Mouse (Mus musculus): ENCODE results near the gene Fam131b.

Fam131b gene

DNA sequence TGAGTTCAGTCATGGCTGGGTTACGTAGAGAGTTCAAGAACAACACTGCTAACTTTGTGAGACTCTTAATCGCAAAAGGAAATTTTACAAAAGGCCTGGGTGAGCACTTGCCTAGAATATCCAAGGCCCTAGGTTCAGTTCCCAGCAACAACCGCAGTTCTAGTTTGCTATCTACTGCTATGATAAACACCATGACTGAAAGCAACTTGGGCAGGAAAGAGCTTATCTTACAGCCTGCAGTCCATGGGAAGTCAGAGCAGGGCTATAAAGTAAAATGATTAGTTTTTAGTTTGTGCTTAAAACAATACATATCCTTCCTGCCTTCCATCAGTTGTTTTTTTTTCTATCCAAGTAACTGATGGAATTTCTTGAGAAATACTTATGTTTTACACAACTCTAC, 2.1 kb upstream of the Fam131b start:
- DNase-seq: no peak

DNA sequence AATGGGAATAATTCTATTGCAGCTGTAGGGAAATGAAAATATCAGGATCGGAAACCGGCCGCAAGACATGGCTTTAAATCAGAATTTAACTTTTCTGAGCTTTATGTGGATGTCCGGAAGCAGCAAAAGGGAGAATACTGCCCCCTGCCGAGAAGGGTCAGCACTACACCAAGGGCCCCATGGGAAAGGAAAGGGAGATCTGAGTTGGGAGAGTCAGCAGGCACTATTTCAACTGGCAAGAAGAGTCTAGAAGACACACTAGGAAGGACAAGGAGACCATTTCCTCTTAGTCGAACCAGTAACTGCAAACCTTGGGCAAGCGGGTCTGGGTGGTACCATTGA, 796 bp upstream of the Fam131b start:
- DNase-seq: peak; percentile 69 to 85

GRCm38 (mm10) chr6:42324067-42324481, 369 bp downstream of the Fam131b start:
- no peak for DNase-seq

GRCm38 (mm10) chr6:42323371-42324066, 924 bp downstream of the Fam131b start:
- DNase-seq: no peak

DNA sequence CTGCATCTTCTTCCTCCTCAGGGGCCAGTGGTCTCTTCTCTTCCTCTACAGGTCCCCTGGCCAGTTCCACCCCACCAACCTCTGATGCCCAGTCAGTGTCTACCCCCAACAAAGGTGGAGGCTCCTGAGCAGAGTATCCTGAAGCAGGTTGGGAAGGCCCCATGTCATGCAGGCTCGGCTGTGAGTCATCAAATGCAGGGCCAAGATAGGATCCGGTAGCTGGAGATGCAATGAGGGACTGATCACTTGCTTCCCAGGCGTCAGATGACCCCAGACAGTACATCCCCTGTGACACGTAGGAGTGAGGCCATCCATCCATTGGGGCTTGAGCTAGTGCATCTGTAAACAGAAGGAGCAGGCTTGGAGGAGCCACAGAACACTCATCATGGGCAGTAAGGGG, 6.2 kb downstream of the Fam131b start:
- no peak for DNase-seq

DNA sequence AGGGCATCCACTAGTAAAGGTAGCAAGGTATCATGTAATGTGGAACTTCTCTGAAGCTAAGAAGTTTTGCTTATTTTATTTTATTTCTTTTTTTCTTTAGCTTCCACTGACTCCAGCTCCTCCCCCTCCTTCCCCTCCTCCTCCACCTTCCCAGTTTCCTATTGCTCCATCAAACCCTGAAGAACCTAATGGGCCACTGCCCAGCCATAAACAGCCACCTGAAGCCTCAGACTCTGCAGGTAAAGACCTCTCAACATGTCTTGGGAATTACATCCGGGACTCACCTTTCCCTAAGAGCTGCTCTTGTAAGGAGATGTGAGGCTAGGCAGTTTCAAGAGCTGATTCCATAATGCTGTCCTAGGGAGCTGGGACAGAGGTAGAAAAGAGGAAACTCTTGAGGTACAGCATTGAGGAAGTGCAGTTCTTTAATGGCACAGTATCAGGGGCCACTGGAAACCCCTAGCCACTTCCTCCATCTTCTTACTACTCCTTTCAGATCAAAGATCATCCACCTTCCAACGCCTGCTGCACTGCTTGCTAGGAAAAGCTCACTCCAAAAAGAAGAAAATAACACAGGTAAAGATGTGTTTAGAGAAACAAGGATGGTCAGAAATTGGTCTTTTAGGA, 13.9 kb downstream of the Fam131b start:
- DNase-seq: no peak

DNA sequence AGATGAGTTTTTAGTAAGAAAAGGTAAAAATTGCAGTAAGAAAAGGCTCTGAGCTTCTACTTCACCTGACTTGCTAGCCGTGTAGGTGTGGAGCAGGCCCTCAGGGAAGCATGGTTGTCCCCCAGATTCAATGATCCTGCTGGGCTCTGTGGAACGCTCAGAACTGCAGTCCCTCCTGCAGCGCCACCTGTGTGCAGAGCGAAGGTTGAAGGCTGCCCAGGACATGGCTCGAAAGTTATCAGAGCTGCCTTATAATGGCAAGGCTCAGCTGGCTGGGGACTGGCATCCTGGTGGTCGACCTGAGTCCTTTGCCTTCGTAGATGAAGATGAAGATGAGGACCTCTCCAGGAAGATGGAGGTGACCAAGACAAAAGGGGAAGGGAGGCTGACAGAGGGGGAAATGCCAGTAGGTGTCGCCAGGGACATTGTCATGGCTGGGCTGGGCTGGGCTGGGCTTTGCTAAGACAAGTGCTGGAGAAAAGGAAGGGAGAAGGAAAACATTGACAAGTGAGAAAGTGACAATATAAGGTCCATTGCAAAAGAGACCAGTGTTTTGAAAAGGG, 14.5 kb downstream of the Fam131b start:
- DNase-seq: peak; percentile 11 to 48

GRCm38 (mm10) chr6:42299362-42299761, 25.1 kb downstream of the Fam131b start:
- DNase-seq: no peak

DNA sequence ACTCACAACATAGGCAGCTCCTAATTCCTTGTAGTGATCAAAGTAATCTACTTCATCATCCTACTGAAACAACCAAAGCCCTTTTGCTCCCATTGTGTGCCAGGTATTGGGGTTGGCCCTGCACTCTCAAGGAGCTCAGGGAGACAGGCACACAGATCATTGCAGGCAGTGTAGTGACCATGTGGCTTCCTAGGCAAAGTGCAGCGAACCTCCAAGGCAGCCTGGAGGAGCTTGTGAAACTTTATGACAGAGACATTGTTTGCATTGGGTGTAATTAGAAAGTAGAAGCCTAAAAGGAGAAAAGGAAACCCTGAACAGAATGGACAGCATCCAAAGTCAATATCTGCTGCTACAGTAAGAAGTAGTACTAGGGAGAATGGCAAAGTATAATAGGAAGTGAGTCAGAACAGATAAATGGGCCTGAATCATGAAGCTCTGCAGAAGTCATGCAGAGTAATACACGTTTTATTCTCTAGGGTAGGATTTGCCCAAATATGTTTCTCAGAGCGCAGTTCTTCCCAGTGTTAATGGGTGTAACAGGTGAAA, 28.8 kb downstream of the Fam131b start:
- no peak for DNase-seq

DNA sequence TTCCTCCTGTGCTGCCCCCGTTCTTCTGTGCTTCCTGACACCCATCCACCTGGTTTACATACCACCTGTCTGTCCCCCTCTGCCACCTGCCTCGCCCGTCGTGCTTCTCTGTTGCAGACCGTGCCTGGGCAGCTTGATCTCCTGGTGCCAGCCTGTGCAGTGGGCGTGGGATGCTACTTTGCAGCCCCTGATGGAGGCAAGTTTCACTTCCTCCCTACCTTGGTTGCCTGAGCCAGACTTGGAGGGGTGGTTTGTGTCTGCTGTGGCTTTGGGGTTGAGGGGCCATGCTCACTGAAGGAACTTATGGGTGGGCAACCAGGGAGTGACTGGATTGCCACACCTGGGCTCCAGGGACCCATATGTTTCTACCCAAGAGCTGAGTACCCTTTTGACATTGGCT, 31.1 kb downstream of the Fam131b start:
- DNase-seq: no peak

GRCm38 (mm10) chr6:42287562-42287961, 36.9 kb downstream of the Fam131b start:
- no peak for DNase-seq

- DNase-seq: no peak
These were observed 38.0 kb downstream of the Fam131b start, which contains the start of gene Clcn1 for GRCm38 (mm10) chr6:42286448-42286847. Clcn1 (plus strand) TSS chr6:42286685.

- DNase-seq: no peak
These were observed 41.4 kb downstream of the Fam131b start for GRCm38 (mm10) chr6:42282865-42283528.

DNA sequence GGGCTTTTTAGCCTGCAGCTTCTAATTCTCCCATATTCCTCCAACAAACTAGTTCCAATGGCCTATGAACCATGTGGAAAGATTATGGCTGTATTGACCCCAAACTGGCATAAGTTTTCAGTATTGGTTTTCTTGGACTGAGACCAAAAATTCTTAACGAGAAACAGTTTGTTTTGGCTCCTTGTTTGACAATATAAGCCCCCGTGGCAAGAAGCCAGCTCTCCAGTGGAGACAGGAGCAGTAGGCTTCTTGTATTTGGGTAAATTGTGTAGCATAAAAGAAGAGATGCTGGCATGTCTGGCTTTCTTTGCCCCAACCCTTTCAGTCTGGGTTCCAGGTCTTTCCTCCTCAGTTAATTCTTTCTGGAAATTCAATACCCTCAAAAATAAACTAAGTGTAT, 48.3 kb downstream of the Fam131b start:
- DNase-seq: peak; percentile 11 to 47

DNA sequence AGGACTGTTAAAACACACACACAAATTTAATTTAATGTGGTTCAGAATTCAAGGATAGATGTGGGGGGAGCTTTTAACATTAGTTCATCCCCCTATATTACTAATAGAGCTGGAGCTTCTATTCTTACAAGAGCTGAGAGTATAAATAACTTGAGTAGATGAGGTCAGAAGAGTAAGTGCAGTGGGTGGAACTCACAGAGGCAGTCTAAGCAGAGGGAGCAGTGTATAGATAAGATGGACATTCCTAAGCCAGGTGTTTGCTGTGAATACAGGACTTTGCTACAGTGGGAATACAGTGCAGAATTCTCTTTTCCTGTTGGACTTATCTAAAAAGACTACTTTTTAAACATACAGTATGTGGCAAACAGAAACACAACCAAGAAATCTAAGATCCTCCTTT, 53.6 kb downstream of the Fam131b start:
- DNase-seq: no peak

- DNase-seq: no peak
These were observed 58.8 kb downstream of the Fam131b start for GRCm38 (mm10) chr6:42265391-42266330.

Data from kidney, postnatal 36 days (tissue).